Mouse (Mus musculus) G1E-ER4 (cell line): Measurements from ENCODE around the gene Iqsec1. TPM values are rescaled to one million over a fixed set of nuclear protein-coding genes. Genes with fewer than 3 reads are reported as not detected.

Experiments used
- GATA1 ChIP-seq: IDR thresholded peaks from one replicate; pipeline ENCODE4 v1.8.0; 2012; ENCODE audit warnings: low read length, inconsistent platforms
- polyA plus RNA-seq: library from polyadenylated mRNA; stranded (reverse); fragments of >175 nt; gene quantifications from 2 replicates; pipeline ENCODE4 v1.2.3, GENCODE M21; 2012

Iqsec1 gene
- polyA plus RNA-seq, 1 experiment = 43.4 TPM

- no peak for TF ChIP-seq GATA1
Measured at GRCm38 (mm10) chr6:90921259-90921946, 67.1 kb downstream of the Iqsec1 start.

GRCm38 (mm10) chr6:90920510-90921220 lies 67.8 kb downstream of the Iqsec1 start:
- TF ChIP-seq GATA1 = no peak

DNA sequence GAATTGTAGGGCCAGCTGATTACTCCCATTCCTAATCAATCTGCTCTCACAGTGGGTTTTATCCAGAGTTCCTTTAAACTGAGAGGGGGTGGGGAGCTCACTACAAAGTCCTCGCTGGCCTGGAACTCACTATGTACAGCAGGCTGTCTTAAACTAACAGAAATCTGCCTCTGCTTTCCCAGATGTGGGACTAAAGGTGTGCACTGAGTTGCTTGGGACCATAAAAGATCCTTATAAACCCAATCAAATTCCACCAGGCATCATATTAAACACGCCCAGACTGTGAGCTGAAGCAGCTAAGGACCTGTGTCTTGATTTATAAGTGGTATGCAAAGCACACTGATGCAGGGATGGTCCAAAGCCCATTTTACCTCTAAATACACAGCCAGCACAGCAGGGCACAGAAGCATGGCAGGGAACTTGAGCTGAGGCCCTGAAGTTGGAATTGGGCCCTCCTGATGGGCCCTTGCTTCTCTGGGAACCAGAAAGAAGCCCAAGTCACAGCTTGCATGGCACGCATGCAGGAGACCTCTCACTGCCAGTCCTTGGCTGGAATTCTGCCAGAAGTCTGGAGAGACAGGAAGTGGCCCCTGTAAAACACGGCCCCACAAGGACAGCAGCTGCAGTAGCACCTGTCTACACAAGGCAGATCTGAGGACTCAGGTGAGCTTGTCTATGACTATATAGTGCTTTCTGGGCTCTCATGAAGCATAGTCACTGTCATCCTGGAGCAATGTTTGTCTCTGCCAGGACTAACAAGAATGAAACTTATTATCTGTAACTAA lies 68.7 kb downstream of the Iqsec1 start:
- no peak for TF ChIP-seq GATA1

DNA sequence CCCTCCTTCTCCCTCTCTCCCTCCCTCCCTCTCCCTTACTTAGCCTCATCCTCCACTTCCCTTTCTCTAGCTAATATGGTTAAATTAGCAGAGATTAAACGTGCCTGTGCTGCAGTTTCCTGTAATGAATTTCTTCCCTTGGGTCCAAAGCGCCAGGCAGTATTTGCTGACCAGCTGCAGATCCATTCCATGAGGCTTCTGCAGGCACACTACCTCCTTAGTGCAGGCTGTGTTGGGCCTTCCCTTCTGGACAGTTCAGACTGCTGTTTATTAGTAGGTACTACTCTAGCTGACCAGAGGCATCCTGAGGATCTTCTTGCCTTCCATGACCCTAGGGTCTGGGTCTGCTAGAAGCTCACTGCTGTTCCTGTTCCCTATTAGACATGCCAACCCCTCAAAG lies 72.9 kb downstream of the Iqsec1 start:
- no peak for TF ChIP-seq GATA1

GRCm38 (mm10) chr6:90913771-90914170 lies 74.7 kb downstream of the Iqsec1 start:
- no peak for TF ChIP-seq GATA1

GRCm38 (mm10) chr6:90912768-90913167 lies 75.7 kb downstream of the Iqsec1 start:
- no peak for TF ChIP-seq GATA1

DNA sequence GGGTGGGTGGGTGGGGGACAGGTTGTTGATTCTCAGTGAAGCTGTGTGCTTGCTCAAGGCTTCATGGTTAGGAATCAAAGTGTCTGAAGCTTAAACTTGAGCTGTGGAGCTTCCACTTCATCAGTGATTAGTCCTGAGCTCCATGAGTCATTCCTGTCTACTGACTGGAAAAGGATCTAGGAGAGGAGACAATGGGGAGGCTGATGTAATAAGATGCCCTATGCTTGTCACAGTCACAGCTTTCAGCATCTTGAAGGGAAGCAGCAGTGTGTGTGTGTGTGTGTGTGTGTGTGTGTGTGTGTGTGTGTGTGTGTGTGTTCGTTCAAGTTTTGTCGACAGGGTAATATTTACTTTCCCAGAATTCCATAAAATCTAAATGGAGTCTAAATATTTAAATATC lies 84.3 kb downstream of the Iqsec1 start:
- TF ChIP-seq GATA1 = no peak

GRCm38 (mm10) chr6:90900302-90900701 lies 88.2 kb downstream of the Iqsec1 start:
- no peak for TF ChIP-seq GATA1

DNA sequence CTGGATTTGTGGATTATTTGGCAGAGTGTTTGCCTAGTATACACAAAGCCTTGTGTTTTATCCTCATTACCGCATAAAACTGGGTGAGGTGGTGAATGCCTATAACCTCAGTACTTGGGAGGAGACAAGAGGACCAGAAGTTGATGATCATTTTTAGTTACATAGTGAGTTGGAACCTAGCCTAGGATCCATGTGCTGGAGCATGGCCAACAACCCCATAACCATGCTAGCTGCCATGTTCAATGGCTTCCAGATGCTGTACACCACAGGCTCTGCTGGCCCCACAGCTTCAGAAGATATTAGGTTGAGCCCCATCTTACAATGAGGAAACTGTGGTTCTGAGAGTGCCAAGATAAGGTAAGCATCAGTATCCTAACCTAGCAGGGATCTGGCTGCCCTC lies 89.2 kb downstream of the Iqsec1 start:
- no peak for TF ChIP-seq GATA1

GRCm38 (mm10) chr6:90898107-90898506 lies 90.4 kb downstream of the Iqsec1 start:
- TF ChIP-seq GATA1 = no peak

GRCm38 (mm10) chr6:90892401-90892800 lies 96.1 kb downstream of the Iqsec1 start:
- TF ChIP-seq GATA1 = no peak

GRCm38 (mm10) chr6:90889356-90890285 lies 98.9 kb downstream of the Iqsec1 start:
- no peak for TF ChIP-seq GATA1

GRCm38 (mm10) chr6:90887024-90887775 lies 101.3 kb downstream of the Iqsec1 start:
- TF ChIP-seq GATA1 = no peak

- TF ChIP-seq GATA1 = no peak
Measured at GRCm38 (mm10) chr6:90885626-90886025, 102.9 kb downstream of the Iqsec1 start.
